Mouse (Mus musculus) liver, embryonic 14.5 days (tissue): ENCODE data around the gene Gdf11.

Experiments
- CTCF ChIP-seq: IDR thresholded peaks from 2 replicates; pipeline ENCODE4 v1.5.1; 2016; ENCODE audit warnings: antibody characterized with exemption, low read depth, control low read depth
- EP300 ChIP-seq: IDR thresholded peaks from 2 replicates; pipeline ENCODE4 v1.6.1; 2016; ENCODE audit warnings: antibody characterized with exemption, low read depth

DNA sequence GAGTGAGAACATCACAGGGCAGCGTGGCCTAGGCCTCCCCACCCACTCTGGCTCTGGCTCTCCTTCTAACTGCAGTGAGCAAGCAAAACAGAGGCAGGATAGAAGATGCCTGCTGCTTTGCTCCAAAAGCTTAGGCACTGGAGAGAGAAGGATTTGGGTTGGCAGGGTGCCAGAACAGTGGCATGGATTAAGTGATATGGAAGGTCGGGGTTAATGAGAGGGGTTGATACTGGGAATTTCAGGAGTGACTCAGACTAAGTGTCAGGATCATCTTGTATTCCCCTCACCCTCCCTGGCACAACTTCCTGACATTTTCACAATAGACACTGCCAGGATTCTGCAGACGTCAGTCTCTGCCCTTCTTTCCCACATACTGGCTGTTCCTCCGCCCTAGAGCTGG is 36.8 kb upstream of the Gdf11 start:
- no peak for TF ChIP-seq CTCF
- no peak for TF ChIP-seq EP300
